Mouse (Mus musculus) liver, embryonic 13.5 days (tissue): Measurements from ENCODE around the gene Chit1. TPM values are rescaled to one million over a fixed set of nuclear protein-coding genes. Genes with fewer than 3 reads are reported as not detected.
A peak's percentile ranks its signal among the peaks of the same experiment; 100 is the strongest.

Experiments used
- ATAC-seq: fragments of 200-750 bp; cut with Nextera tagmentation; 2 replicates; pipeline ENCODE4 v1.8.0; 2017; ENCODE audit warnings: low read depth, mild to moderate bottlenecking, moderate number of reproducible peaks, moderate library complexity
- DNase-seq: peaks from one replicate; pipeline ENCODE4 v3.0.0; 2022
- H3K27ac ChIP-seq: fragments of 300-500 bp; sonication (generic); 2 replicates; pipeline ENCODE4 v1.5.1; 2015; ENCODE audit warnings: moderate library complexity, mild to moderate bottlenecking, inconsistent platforms
- H3K27me3 ChIP-seq: fragments of 300-500 bp; sonication (generic); 2 replicates; pipeline ENCODE4 v1.6.1; 2015; ENCODE audit warnings: mild to moderate bottlenecking, inconsistent platforms
- H3K36me3 ChIP-seq: fragments of 300-500 bp; sonication (generic); 2 replicates; pipeline ENCODE4 v1.6.1; 2015; ENCODE audit warnings: mild to moderate bottlenecking, inconsistent platforms
- H3K4me1 ChIP-seq: fragments of 300-500 bp; sonication (generic); replicated peaks from 2 replicates; pipeline ENCODE4 v1.6.1; 2015; ENCODE audit warnings: inconsistent platforms
- H3K4me2 ChIP-seq: fragments of 300-500 bp; sonication (generic); 2 replicates; pipeline ENCODE4 v1.6.1; 2015; ENCODE audit warnings: inconsistent platforms, mild to moderate bottlenecking, moderate library complexity
- H3K4me3 ChIP-seq: fragments of 300-500 bp; sonication (generic); replicated peaks from 2 replicates; pipeline ENCODE4 v1.5.1; 2015; ENCODE audit warnings: mild to moderate bottlenecking, inconsistent platforms
- H3K9ac ChIP-seq: fragments of 300-500 bp; sonication (generic); 2 replicates; pipeline ENCODE4 v1.6.1; 2015; ENCODE audit warnings: mild to moderate bottlenecking, inconsistent platforms
- H3K9me3 ChIP-seq: fragments of 300-500 bp; sonication (generic); replicated peaks from 2 replicates; pipeline ENCODE4 v1.6.1; 2016; ENCODE audit warnings: inconsistent platforms
- WGBS: fragments of 180-500 bp; shearing (Covaris S2); methylation state at CpG from one replicate; pipeline ENCODE4 v1.1.7; 2015; ENCODE audit not compliant: insufficient replicate concordance; 5-methylcytosine and 5-hydroxymethylcytosine counted together
- polyA plus RNA-seq: library from polyadenylated mRNA; unstranded; fragments of >200 nt; fragmentation: Nextera tagmentation; extraction: Ambion mirVana; gene quantifications from 2 replicates; pipeline ENCODE4 v1.2.1, GENCODE M21; 2015

Chit1 gene
- polyA plus RNA-seq, 1 experiment from 2014 or later = 0.12 TPM

DNA sequence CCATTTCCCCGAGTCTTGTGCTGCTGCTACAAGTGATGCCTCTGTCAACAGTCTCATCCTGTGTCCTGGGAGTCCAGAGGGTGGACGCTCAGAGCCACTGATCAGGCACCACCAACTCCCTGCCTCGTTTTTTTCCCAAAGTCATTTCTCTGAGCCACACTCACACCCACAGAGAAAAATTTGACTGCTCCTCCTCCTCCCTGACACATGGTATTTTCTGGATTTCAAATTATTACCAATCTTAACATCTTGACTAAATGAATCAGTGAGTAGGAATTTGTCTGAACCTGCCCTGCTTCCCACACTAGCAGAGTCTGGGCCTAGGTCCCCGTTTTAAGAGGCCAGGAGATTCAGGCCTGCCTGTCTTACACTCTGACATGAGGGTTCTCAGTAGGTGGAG, 81.0 kb downstream of the Chit1 start:
- DNase-seq = no peak
- Histone ChIP-seq H3K9me3 (no peaks in the 10 kb centered on the region), H3K36me3 (no peaks in the 10 kb centered on the region), H3K9ac (no peak overlapping the region), H3K4me3 (no peak overlapping the region), H3K27ac (no peak overlapping the region), H3K4me2 (no peak overlapping the region), H3K4me1 (peaks cover 26% of the 10 kb centered on the region), H3K27me3 (peaks cover 34% of the 10 kb centered on the region)
- ATAC-seq = no peak
- WGBS = 35% methylated on average over 4 of the region's 4 CpGs

DNA sequence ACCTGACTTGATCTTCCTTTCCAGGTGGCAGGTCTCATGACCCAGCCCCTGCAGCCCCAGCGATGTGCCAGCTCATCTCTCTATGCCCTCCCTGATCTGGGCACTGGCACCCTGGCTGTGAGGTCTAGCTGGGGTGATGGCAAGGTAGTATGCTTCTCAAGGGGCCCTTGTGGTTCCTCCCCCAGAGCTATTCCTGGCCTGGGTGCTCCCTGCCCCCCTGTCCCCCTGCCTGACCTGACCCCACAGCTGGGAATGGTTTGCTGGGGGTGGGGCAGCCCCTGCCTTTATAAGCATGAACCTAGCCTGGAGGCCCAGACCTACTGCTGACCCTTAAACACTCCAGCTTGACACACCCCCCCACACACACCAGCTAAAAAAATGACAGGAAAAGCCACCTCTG, 82.1 kb downstream of the Chit1 start, which contains the start of gene Mybph:
Mybph (plus strand) TSS at position 323 of the 400 bp plus-strand sequence.
- Histone ChIP-seq H3K27ac (no peak within 1 kb of the TSS), H3K4me3 (no peak within 1 kb of the TSS), H3K4me2 (no peak within 1 kb of the TSS), H3K9me3 (no peaks in the 10 kb centered on the region), H3K9ac (no peak within 1 kb of the TSS), H3K36me3 (no peaks in the 10 kb centered on the region), H3K27me3 (peaks cover 31% of the 10 kb centered on the region), H3K4me1 (peaks cover 26% of the 10 kb centered on the region)
- DNase-seq = no peak
- 41% methylated on average over 1 of the region's 1 CpGs for WGBS
- no peak for ATAC-seq

DNA sequence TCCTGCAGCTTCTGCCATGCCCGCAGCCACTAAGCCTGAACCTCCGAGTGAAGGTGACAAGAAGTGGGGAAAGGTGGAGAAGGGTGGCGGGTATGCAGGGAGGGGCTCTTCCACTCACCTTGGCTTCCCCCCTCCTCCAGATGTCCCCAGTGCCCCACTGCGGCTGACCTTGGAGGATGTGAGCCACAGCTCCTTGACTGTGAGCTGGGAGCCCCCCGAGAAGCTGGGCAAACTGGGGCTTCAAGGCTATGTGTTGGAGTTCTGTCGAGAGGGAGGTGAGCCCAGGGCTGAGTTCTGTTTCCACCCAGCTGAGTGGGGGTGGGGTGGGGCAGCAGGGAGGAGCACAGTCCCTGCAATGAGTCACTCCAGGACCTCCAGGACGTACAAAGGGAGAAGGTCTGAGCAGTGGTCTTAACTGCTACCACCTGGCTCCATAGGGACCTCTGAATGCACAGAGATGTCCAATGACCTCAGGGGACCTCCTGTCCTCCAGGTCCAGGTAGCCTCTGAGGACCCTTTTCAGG, 82.7 kb downstream of the Chit1 start:
- no peak for DNase-seq
- H3K9me3 ChIP-seq = no peaks in the 10 kb centered on the region
- no peak overlapping the region for H3K9ac ChIP-seq
- WGBS = 54% methylated on average over 7 of the region's 7 CpGs
- H3K36me3 ChIP-seq = no peaks in the 10 kb centered on the region
- ATAC-seq = no peak
- no peak overlapping the region for H3K4me3 ChIP-seq
- H3K4me1 ChIP-seq = peaks cover 24% of the 10 kb centered on the region
- H3K27ac ChIP-seq = no peak overlapping the region
- no peak overlapping the region for H3K4me2 ChIP-seq
- peaks cover 25% of the 10 kb centered on the region for H3K27me3 ChIP-seq

DNA sequence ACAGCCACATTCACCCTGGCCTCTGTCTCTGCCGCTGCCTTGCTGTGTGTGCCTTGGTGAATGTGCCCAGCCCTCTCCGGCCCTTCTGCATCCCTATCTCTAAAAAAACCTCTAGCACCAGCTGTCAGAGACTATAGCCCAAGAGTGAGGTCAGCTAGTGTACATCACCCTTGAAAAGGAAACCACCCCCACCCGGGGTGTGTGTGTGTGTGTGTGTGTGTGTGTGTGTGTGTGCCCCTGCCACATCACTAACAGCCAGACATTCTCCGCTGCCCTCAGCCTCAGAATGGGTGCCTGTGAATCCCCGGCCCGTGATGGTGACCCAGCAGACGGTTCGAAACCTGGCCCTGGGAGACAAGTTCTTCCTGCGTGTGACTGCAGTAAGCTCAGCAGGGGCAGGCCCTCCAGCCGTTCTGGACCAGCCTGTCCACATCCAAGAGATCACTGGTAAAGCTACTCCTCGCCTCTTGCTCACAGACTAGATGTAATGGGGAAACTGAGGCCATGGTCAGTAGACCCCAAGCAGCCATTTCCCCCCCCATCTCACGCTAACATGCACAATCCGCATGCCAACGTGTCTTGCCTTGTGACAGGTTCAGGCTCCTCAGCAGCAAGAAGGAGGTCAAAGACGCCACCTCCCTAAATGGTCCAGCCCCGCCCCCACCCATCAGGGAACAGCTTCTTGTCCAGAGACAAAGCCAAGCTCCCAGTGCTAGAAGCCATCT, 83.4 kb downstream of the Chit1 start:
- DNase-seq (no peak), ATAC-seq (no peak)
- H3K27me3 ChIP-seq = peaks cover 22% of the 10 kb centered on the region
- no peaks in the 10 kb centered on the region for H3K9me3 ChIP-seq
- H3K4me1 ChIP-seq = peaks cover 17% of the 10 kb centered on the region
- no peak overlapping the region for H3K27ac ChIP-seq
- no peak overlapping the region for H3K4me2 ChIP-seq
- no peak overlapping the region for H3K9ac ChIP-seq
- 67% methylated on average over 16 of the region's 16 CpGs for whole genome bisulfite sequencing
- H3K36me3 ChIP-seq = no peaks in the 10 kb centered on the region
- no peak overlapping the region for H3K4me3 ChIP-seq

DNA sequence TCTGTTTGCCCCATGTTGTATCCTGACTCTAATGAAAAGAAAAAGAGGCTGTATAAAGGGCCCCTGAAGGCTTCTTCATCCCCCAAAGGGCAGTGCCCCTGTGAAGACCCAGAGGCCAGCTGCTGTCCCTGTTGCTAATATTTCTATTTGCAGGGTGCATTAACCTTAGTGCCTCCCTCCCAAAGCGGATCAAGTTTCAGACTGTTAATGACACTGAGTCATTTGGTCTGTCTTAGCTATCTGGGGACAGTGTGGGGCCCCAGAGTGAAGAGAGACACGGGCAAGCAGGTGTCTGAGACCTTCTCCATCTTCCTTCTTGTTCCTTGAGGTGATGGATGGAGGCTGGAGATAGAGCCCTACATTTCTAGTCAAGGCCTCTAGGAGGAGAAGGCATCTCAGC, 84.1 kb downstream of the Chit1 start:
- Histone ChIP-seq H3K36me3 (no peaks in the 10 kb centered on the region), H3K27me3 (peaks cover 18% of the 10 kb centered on the region; the same call in 1 of the 2 replicates), H3K4me1 (peaks cover 16% of the 10 kb centered on the region), H3K9ac (no peak overlapping the region), H3K4me3 (no peak overlapping the region), H3K27ac (no peak overlapping the region), H3K4me2 (no peak overlapping the region), H3K9me3 (no peaks in the 10 kb centered on the region)
- WGBS = 39% methylated on average over 2 of the region's 2 CpGs
- DNase-seq (no peak), ATAC-seq (no peak)

DNA sequence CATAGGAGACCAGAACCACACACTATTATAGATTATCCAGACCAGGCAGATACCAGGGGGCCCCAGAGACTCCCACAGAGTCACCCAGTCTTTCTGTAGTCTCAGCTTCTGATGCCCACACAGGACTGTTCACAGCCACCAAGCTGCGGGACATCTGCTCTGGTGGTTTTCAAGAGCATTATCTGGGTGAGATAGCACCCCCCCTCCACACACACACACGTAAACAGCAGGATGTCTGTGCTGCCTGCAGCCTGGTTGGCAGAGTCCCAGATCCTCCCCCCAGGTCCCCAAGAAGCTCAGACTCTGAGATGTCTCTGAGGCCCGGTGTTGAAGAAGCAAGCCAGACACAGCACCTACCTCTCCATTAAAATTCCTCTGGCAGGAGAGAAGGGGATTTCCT, 84.5 kb downstream of the Chit1 start:
- DNase-seq = no peak
- Histone ChIP-seq H3K4me2 (no peak overlapping the region), H3K4me1 (peaks cover 16% of the 10 kb centered on the region), H3K36me3 (no peaks in the 10 kb centered on the region), H3K27me3 (peaks cover 14% of the 10 kb centered on the region; the same call in 1 of the 2 replicates), H3K9ac (no peak overlapping the region), H3K4me3 (no peak overlapping the region), H3K9me3 (no peaks in the 10 kb centered on the region), H3K27ac (no peak overlapping the region)
- ATAC-seq = no peak
- WGBS = 13% methylated on average over 3 of the region's 3 CpGs

DNA sequence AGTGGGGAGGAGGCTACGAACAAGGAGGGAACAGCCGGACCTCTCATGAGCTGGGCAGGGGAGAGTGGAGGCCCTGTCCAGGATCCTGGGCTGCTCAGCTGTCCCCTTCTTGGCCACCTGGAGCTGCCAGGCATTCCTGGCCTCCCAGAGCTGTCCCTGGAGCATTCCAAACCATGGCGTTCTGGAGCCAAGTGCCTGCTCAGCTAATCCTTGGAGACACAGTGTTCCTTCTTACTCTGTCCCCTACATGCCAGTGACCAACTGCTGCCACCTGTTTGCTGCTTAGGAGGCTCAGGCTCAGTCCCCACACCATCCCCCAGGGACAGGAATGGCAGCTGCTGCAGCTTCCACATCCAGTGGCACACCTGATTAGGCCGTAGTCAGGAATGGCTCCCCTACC, 84.9 kb downstream of the Chit1 start:
- no peak overlapping the region for H3K4me2 ChIP-seq
- no peak overlapping the region for H3K27ac ChIP-seq
- H3K4me1 ChIP-seq = peaks cover 16% of the 10 kb centered on the region
- DNase-seq (no peak), ATAC-seq (no peak)
- WGBS = 53% methylated on average over 4 of the region's 4 CpGs
- peaks cover 11% of the 10 kb centered on the region; the same call in 1 of the 2 replicates for H3K27me3 ChIP-seq
- no peak overlapping the region for H3K9ac ChIP-seq
- H3K9me3 ChIP-seq = no peaks in the 10 kb centered on the region
- H3K36me3 ChIP-seq = no peaks in the 10 kb centered on the region
- no peak overlapping the region for H3K4me3 ChIP-seq

DNA sequence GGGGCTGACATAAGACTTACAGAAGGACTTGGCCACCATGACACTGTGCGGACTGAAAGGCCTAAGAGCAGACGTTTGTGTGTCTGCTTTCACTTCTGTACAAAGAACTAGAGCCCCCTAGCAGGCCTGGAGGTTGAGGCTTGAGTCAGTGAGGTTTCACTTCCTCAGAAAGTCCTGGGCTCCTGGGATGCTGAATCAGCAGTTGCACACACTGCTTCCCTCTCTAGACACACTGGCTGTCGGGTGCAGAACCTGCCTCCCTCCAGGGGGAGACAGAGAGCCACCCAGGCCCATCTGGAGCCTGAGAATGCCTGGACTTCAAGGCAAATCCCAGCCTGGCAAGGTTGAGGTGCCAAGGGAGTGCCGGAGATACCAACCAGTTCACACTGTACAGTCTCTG, 85.3 kb downstream of the Chit1 start:
- no peaks in the 10 kb centered on the region for H3K36me3 ChIP-seq
- WGBS = 42% methylated on average over 4 of the region's 4 CpGs
- no peak overlapping the region for H3K27ac ChIP-seq
- H3K9ac ChIP-seq = no peak overlapping the region
- H3K27me3 ChIP-seq = peaks cover 10% of the 10 kb centered on the region; the same call in 1 of the 2 replicates
- H3K4me1 ChIP-seq = peaks cover 16% of the 10 kb centered on the region
- ATAC-seq = 0 out of 2 replicates have a peak, but pooled peaks have one; percentile 25
- H3K9me3 ChIP-seq = no peaks in the 10 kb centered on the region
- H3K4me3 ChIP-seq = no peak overlapping the region
- peak; percentile 55 for DNase-seq
- no peak overlapping the region for H3K4me2 ChIP-seq

DNA sequence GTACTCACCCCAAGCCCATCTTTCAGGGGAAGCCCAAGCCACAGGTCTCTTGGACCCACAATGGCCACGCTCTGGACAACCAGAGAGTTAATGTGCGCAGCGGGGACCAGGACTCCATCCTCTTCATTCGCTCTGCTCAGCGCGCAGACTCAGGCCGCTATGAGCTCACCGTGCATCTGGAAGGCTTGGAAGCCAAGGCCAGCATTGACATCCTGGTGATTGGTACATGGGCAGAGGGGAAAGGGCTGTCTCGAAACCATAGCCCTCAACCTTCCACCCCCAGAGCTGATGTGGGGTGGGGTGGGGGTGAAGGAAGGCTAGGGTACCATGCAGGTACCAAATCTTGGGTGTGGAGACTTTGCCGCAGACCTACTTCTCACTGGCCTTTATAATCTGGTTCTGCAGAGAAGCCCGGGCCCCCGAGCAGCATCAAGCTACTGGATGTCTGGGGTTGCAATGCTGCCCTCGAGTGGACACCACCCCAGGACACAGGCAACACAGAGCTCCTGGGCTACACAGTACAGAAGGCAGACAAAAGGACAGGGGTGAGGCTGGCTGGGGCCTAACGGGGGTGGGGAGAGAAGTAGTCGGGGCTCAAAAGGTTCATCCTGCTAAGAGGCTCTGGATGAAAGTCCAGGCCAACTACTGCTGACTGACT, 86.4 kb downstream of the Chit1 start:
- Histone ChIP-seq H3K27me3 (peaks cover 10% of the 10 kb centered on the region; the same call in 1 of the 2 replicates), H3K9ac (no peak overlapping the region), H3K4me3 (no peak overlapping the region), H3K4me1 (peaks cover 16% of the 10 kb centered on the region), H3K36me3 (no peaks in the 10 kb centered on the region), H3K27ac (no peak overlapping the region), H3K9me3 (no peaks in the 10 kb centered on the region), H3K4me2 (no peak overlapping the region)
- no peak for DNase-seq
- no peak for ATAC-seq
- WGBS = 75% methylated on average over 15 of the region's 15 CpGs

DNA sequence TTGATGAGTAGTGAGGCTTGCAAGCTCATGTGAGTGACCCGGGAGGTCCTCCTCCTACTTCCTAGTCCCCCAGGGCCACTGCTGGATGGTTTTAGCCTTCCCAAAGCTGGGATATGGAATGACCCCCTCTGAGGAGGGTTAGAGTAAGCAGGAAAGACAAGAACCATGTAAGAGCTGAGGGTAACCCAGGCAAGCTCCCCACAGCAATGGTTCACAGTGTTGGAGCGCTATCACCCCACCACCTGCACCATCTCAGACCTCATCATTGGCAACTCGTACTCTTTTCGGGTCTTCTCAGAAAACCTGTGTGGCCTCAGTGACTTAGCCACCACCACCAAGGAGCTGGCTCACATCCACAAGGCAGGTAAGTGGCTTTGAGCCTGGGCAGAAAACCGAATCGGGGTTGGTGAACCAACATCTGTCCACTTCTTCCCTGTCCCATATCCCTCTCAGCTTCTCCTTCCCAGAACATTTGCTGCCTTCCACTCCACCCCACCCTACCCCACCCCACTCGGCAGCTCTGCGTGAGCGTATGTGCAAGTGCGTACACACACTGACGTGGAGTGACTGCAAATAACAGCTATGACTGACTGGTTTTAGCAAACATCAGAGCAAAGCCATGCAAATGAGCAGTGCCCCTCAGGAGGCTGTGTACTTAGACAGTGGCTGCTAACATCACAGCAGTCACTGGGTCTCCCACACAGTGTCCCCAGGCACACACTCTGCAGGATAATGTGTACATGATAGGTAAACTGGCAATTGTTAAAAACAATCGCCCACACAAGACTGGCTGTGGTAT, 87.4 kb downstream of the Chit1 start:
- H3K27ac ChIP-seq = no peak overlapping the region
- H3K36me3 ChIP-seq = no peaks in the 10 kb centered on the region
- no peak overlapping the region for H3K9ac ChIP-seq
- DNase-seq (no peak), ATAC-seq (no peak)
- no peak overlapping the region for H3K4me2 ChIP-seq
- 64% methylated on average over 12 of the region's 12 CpGs for WGBS
- H3K4me3 ChIP-seq = no peak overlapping the region
- no peaks in the 10 kb centered on the region for H3K9me3 ChIP-seq
- peaks cover 16% of the 10 kb centered on the region for H3K4me1 ChIP-seq
- H3K27me3 ChIP-seq = peaks cover 9% of the 10 kb centered on the region; the same call in 1 of the 2 replicates

DNA sequence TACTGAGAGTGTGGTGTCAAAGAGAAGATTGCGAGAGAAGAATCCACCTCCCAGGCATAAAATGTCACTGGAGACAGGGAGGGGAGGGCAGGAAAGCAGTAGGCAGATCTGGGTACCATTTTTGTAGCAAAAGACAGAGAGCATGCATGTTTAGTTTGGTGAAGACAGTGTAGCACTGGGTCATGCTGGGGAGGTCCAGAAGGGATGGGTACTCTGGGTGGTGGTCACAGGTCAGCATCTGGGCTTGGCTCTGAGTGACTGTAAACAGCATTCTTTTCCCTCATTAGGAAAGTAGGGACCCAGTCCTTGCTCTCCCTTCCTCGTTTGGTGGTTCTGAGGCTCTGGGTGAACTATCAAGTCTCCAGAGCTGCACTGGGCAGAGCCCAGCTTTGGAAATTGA, 89.4 kb downstream of the Chit1 start:
- Histone ChIP-seq H3K36me3 (no peaks in the 10 kb centered on the region), H3K4me2 (no peak overlapping the region), H3K9ac (no peak overlapping the region), H3K4me1 (peaks cover 17% of the 10 kb centered on the region), H3K27ac (no peak overlapping the region), H3K9me3 (no peaks in the 10 kb centered on the region), H3K27me3 (peaks cover 7% of the 10 kb centered on the region; the same call in 1 of the 2 replicates), H3K4me3 (no peak overlapping the region)
- DNase-seq (no peak), ATAC-seq (no peak)
- WGBS = 34% methylated on average over 2 of the region's 2 CpGs
